Mouse (Mus musculus) fat pad, adult 2 months (tissue): ENCODE measurements around the gene Ints14.
A peak's percentile ranks its signal among the peaks of the same experiment; 100 is the strongest.

Experiments used
- DNase-seq: peaks from one replicate; pipeline ENCODE4 v3.0.0-alpha.2; 2011; ENCODE audit warnings: low read depth, low spot score; ENCODE audit errors: extremely low read depth

Gene Ints14

GRCm38 (mm10) chr9:64960117-64960977 lies at the start of gene Ints14:
TSS of gene Ints14 (plus strand) at chr9:64960905.
- DNase-seq = peak; percentile 33

DNA sequence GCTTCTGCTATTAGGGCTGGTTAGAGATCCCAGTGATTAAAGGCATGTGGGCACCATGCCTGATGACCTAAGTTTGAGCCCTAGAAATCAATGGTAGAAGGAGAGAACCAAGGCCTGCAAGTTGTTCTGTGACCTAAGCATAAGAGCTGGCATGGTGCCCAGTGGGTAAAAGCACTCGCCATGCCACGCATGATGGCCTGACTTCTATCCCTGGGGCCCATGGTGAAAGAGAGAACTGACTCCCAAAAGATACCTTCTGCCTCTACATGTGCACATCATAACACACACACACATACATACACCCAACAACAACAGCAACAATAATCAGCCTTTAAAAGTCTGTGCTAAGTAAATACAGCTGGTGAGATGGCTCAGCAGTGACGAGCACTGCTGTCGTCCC lies 47.3 kb upstream of the Ints14 start:
- DNase-seq = no peak

DNA sequence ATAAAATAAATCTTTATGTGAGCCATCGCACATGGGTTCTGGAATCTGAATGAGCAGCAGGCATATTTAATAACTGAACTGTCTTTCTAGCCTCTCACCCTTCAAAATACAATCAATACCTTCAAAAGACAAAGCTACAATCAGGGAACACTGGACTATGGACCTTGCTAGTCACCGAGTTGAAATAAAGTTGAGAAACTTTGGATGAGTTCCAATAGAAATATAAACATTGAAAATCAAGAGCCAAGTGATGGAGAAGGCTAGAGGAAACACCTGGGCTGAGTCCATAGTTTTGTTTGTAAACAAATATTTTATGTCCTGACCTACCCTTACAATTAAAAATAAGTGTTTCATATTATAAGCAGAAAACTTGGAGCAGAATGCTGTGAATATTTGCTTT lies 46.7 kb upstream of the Ints14 start:
- no peak for DNase-seq

DNA sequence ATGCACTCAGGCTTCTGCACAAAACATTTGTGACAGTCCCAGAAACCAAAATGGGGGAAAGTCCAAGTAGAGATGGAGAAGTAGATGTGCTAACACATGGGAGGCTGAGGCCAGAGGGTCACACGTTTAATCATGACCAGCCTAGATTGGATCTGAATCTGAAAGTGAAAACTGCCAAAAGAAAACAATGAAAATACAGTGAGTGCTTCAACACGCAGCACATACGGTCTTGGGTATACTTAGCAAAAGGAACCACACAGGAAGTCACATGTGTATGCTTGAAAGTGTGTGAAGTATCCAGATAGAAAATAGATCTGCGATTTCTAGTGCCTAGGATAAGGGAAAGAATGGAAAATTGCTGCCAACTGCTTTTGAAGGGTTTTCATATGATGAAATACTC lies 46.1 kb upstream of the Ints14 start:
- DNase-seq = no peak

GRCm38 (mm10) chr9:64918560-64918959 lies 42.1 kb upstream of the Ints14 start:
- DNase-seq = no peak

- no peak for DNase-seq
Measured at GRCm38 (mm10) chr9:64925771-64926170, 34.9 kb upstream of the Ints14 start.

DNA sequence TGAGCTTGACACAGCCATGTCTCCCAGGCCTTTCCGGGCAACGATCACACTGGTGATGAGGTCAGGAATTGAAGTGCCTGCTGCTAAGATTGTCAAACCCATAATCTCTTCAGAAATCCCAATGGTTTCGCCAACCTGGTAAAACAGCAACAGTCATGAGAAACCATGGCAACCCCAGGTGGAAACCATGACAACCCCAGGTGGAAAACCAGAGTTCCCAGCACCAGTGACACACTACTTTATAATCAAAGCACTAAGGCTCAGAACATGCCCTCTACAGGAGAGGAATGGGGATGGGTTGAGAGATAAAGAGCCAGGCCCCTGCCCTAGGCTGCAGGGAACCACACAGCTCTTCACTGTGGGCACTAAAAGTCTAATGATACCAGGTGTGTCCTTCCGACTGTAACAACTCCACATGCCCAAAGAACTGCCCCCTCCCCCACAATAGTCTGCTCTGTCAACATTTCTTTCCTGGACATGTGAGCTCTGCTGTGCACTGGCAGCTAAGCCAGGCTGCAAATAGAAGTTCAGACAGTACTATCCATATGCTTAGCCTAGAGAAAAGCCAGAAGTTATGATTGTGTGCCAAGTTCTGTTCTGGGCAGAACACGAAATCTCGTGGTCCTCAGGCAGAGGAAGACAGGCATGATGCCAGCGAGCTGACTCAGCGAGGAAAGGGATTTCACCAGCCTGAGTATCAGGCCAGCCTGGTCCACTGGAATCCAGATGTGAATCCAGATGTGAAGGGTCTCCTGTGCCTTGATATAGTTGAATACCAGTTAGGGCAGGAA lies 34.3 kb upstream of the Ints14 start:
- DNase-seq = no peak

GRCm38 (mm10) chr9:64930256-64930655 lies 30.4 kb upstream of the Ints14 start:
- DNase-seq = no peak

GRCm38 (mm10) chr9:64931751-64932610 lies 28.7 kb upstream of the Ints14 start:
- DNase-seq = no peak

- no peak for DNase-seq
Measured at GRCm38 (mm10) chr9:64934015-64934754, 26.5 kb upstream of the Ints14 start.

GRCm38 (mm10) chr9:64936508-64936907 lies 24.2 kb upstream of the Ints14 start:
- no peak for DNase-seq

GRCm38 (mm10) chr9:64937491-64937890 lies 23.2 kb upstream of the Ints14 start:
- DNase-seq = no peak

- no peak for DNase-seq
Measured at GRCm38 (mm10) chr9:64938535-64938934, 22.2 kb upstream of the Ints14 start.

DNA sequence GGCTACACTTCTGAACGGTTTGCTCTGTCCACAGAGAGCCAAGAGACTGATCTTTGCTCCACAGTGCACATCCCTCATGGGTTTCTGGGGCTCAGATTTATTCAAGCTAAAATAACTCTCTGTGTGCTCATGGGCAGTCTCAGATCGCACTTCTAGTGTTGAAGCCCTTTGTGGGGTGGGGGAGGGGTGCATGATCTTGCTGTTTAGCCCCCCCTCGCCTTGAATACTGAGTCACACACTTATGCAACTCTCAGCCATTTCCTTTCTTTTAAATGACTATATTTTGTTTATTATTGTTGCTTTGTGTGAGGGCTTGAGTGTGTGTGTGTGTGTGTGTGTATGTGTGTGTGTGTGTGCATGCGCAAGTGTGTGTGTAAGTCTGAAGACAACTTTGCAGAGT lies 21.4 kb upstream of the Ints14 start:
- no peak for DNase-seq

- no peak for DNase-seq
Measured at GRCm38 (mm10) chr9:64939790-64940189, 20.9 kb upstream of the Ints14 start.

DNA sequence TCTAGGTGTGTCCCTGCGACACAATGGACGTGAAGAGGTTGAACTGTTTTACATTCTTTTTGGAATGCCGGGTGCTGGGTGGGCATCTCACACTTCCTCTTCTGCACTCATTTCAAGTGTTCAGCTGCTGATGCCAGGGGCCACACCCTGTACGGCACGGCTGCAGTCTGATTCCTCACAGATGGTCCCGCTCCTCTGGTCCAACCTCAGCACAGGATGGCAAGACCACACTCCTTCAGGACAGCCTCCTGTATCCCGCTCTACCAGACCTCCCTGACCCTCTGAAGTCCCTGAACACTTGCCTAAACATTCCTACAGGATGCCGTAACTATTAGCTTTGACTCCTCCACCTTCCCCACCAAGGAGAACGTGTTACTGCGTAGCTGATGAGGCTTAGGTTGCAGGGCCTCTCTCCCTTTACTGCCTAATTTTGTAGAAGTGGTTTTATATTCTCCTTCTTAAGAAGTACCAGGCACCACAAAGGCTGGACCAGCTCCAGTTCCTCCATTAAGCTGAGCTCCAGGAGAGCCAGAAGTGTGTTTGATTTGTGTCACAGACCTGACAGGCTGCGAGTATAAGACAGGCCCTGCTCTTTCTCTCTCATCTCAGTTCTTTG lies 19.9 kb upstream of the Ints14 start:
- DNase-seq = no peak

GRCm38 (mm10) chr9:64941650-64942049 lies 19.1 kb upstream of the Ints14 start:
- no peak for DNase-seq

DNA sequence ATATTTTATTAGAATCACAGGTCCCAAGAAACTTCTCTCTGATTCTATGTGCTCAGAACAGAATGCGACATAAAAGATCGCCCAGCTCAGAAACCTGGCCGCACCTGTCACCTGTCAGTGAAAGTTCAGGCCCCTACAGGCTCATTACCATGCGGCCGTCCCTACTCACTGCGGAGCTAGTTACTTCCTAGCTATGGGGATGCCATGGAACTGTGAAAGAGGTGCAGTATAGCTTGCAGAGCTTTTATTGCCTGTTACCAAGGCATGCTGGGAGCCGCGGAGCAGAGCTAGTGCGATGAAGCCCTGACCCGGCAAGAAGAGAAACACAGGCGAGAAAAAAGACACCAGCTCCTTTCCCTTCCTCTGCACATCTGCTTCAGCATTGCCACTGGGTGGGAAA lies 16.7 kb upstream of the Ints14 start:
- DNase-seq = no peak

DNA sequence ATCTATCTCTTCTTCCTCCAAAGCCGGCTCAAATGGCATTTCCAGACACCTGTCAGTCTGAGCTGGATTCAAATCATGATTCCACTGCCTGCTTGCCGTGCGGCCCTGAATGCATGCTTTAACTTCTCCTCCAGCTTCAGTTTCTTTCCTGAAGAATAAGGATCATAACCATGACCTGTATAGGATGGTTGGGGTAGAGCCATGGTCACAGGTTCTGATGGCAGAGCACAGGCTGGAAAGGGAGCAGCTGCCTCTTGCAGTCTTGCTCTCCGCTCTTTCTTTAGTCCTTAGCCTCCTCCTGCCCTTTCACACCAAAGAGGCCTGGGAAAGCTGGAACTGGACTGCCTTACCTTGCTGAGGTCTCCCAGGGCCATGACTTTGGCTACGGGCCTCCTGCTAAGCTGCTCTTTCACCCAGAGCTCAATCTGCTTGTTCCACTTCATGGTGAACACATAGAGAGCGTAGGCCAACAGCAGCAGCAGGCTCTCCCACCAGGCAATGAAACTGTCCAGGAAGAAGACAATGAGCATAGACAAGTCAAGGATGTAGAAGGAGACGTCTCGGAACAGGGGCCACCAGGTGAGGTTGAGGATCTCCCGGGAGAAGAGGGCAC lies 13.1 kb upstream of the Ints14 start:
- DNase-seq = no peak
